Mouse (Mus musculus) mesoderm, embryonic 11.5 days (tissue): ENCODE results near the gene Jade3.

Experiments
- DNase-seq: peaks from one replicate; pipeline ENCODE4 v3.0.0-alpha.2; 2012; ENCODE audit warnings: low read depth, low spot score

Jade3 gene

GRCm38 (mm10) chrX:20548011-20548879 lies 122.8 kb downstream of the Jade3 start:
- DNase-seq = no peak

GRCm38 (mm10) chrX:20548880-20549440 lies 123.5 kb downstream of the Jade3 start:
- no peak for DNase-seq

- no peak for DNase-seq
Observed at GRCm38 (mm10) chrX:20549532-20549931, 124.0 kb downstream of the Jade3 start, which contains the start of gene Rgn. Rgn (plus strand) TSS chrX:20549787.

GRCm38 (mm10) chrX:20552199-20552598 lies 126.7 kb downstream of the Jade3 start:
- no peak for DNase-seq

GRCm38 (mm10) chrX:20561846-20562245 lies 136.4 kb downstream of the Jade3 start:
- DNase-seq = no peak

GRCm38 (mm10) chrX:20563941-20564340 lies 138.5 kb downstream of the Jade3 start:
- DNase-seq = no peak
